Mouse (Mus musculus): Measurements from ENCODE around the gene Inha.

- TF ChIP-seq CTCF (IDR thresholded peaks at IDR 0.05; ENCODE audit: borderline replicate concordance, extremely low read depth, insufficient read depth, insufficient read length): no peak
- TF ChIP-seq POLR2A (IDR thresholded peaks at IDR 0.05; ENCODE audit: borderline replicate concordance, extremely low read depth, insufficient read depth, insufficient read length, poor library complexity, severe bottlenecking): no peak
Observed at GRCm38 (mm10) chr1:75502945-75503650, 3.8 kb upstream of the Inha start.

All from brain, embryonic 14.5 days (tissue).